Mouse (Mus musculus) neural tube, embryonic 12.5 days (tissue): ENCODE data around the gene Rps6ka5. TPM values are rescaled to one million over a fixed set of nuclear protein-coding genes. Genes with fewer than 3 reads are reported as not detected.

ENCODE experiments used
- ATAC-seq: fragments of 200-750 bp; cut with Nextera tagmentation; 2 replicates; pipeline ENCODE4 v1.8.0; 2017; ENCODE audit warnings: low read depth, mild to moderate bottlenecking, moderate TSS enrichment, moderate library complexity; ENCODE audit not compliant: low FRiP score
- H3K27ac ChIP-seq: fragments of 300-500 bp; sonication (generic); 2 replicates; pipeline ENCODE4 v1.5.1; 2016
- H3K27me3 ChIP-seq: fragments of 300-500 bp; sonication (generic); replicated peaks from 2 replicates; pipeline ENCODE4 v1.6.1; 2016; ENCODE audit warnings: mild to moderate bottlenecking
- H3K36me3 ChIP-seq: fragments of 300-500 bp; sonication (generic); 2 replicates; pipeline ENCODE4 v1.6.1; 2016; ENCODE audit warnings: mild to moderate bottlenecking
- H3K4me1 ChIP-seq: fragments of 300-500 bp; sonication (generic); 2 replicates; pipeline ENCODE4 v1.6.1; 2016
- H3K4me2 ChIP-seq: fragments of 300-500 bp; sonication (generic); replicated peaks from 2 replicates; pipeline ENCODE4 v1.6.1; 2016; ENCODE audit warnings: mild to moderate bottlenecking
- H3K4me3 ChIP-seq: fragments of 300-500 bp; sonication (generic); 2 replicates; pipeline ENCODE4 v1.5.1; 2016
- H3K9ac ChIP-seq: fragments of 300-500 bp; sonication (generic); 2 replicates; pipeline ENCODE4 v1.6.1; 2016; ENCODE audit warnings: mild to moderate bottlenecking
- H3K9me3 ChIP-seq: fragments of 300-500 bp; sonication (generic); 2 replicates; pipeline ENCODE4 v1.6.1; 2016; ENCODE audit warnings: mild to moderate bottlenecking
- WGBS: fragments of 180-500 bp; shearing (Covaris S2); methylation state at CpG from one replicate; pipeline ENCODE4 v1.1.7; 2016; 5-methylcytosine and 5-hydroxymethylcytosine counted together
- polyA plus RNA-seq: library from polyadenylated mRNA; unstranded; fragments of >200 nt; fragmentation: Nextera tagmentation; extraction: Ambion mirVana; gene quantifications from 2 replicates; pipeline ENCODE4 v1.2.1, GENCODE M21; 2016

Rps6ka5 gene
- polyA plus RNA-seq, 1 experiment from 2014 or later = 5.4 TPM

GRCm38 (mm10) chr12:100687001-100687400 is 39.8 kb downstream of the Rps6ka5 start:
- Histone ChIP-seq H3K4me2 (no peak overlapping the region), H3K9ac (no peak overlapping the region), H3K4me1 (no peaks in the 10 kb centered on the region), H3K27ac (no peak overlapping the region), H3K27me3 (no peaks in the 10 kb centered on the region), H3K36me3 (no peaks in the 10 kb centered on the region), H3K4me3 (no peak overlapping the region), H3K9me3 (no peaks in the 10 kb centered on the region)
- ATAC-seq = no peak
- WGBS = 87% methylated on average over 2 of the region's 2 CpGs

- no peak overlapping the region for H3K4me2 ChIP-seq
- H3K9me3 ChIP-seq = no peaks in the 10 kb centered on the region
- 88% methylated on average over 7 of the region's 7 CpGs for WGBS
- H3K4me3 ChIP-seq = no peak overlapping the region
- H3K4me1 ChIP-seq = no peaks in the 10 kb centered on the region
- H3K27me3 ChIP-seq = no peaks in the 10 kb centered on the region
- no peak for ATAC-seq
- no peaks in the 10 kb centered on the region for H3K36me3 ChIP-seq
- H3K27ac ChIP-seq = no peak overlapping the region
- no peak overlapping the region for H3K9ac ChIP-seq
Observed at GRCm38 (mm10) chr12:100681752-100682151, 45.0 kb downstream of the Rps6ka5 start.

- no peak overlapping the region for H3K4me2 ChIP-seq
- no peaks in the 10 kb centered on the region for H3K27me3 ChIP-seq
- H3K27ac ChIP-seq = no peak overlapping the region
- WGBS = 38% methylated on average over 1 of the region's 1 CpGs
- no peak for ATAC-seq
- no peaks in the 10 kb centered on the region for H3K9me3 ChIP-seq
- H3K36me3 ChIP-seq = no peaks in the 10 kb centered on the region
- H3K4me1 ChIP-seq = no peaks in the 10 kb centered on the region
- no peak overlapping the region for H3K9ac ChIP-seq
- no peak overlapping the region for H3K4me3 ChIP-seq
Observed at GRCm38 (mm10) chr12:100681241-100681640, 45.5 kb downstream of the Rps6ka5 start.

GRCm38 (mm10) chr12:100680676-100681075 is 46.1 kb downstream of the Rps6ka5 start:
- no peak overlapping the region for H3K4me2 ChIP-seq
- H3K9me3 ChIP-seq = no peaks in the 10 kb centered on the region
- no peaks in the 10 kb centered on the region for H3K36me3 ChIP-seq
- no peak overlapping the region for H3K4me3 ChIP-seq
- 71% methylated on average over 5 of the region's 5 CpGs for WGBS
- H3K9ac ChIP-seq = no peak overlapping the region
- no peak for ATAC-seq
- no peak overlapping the region for H3K27ac ChIP-seq
- H3K4me1 ChIP-seq = no peaks in the 10 kb centered on the region
- no peaks in the 10 kb centered on the region for H3K27me3 ChIP-seq

GRCm38 (mm10) chr12:100670647-100671199 is 56.1 kb downstream of the Rps6ka5 start:
- Histone ChIP-seq H3K36me3 (no peaks in the 10 kb centered on the region), H3K27me3 (no peaks in the 10 kb centered on the region), H3K9ac (no peak overlapping the region), H3K4me2 (no peak overlapping the region), H3K27ac (no peak overlapping the region), H3K4me3 (no peak overlapping the region), H3K9me3 (no peaks in the 10 kb centered on the region), H3K4me1 (no peaks in the 10 kb centered on the region; the same call in 1 of the 2 replicates)
- 89% methylated on average over 2 of the region's 2 CpGs for WGBS
- ATAC-seq = no peak

DNA sequence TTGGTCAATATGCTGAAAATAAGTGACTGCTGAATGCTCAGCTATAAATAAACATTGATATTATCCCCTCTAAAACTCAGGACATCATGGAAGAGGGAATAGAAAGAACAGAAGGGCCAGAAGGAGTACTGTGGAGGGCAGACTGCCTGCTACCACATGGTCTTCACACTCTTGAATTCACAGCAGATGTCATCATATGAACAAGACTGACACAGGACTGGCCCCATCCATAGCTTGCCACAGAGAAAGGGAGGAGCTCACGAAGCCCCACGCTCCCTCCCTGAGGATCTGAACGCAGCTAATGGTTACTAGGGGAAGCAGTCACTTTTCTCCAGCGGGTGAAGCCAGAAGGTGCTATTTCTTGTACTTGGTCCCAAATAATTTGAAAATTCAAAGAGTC is 61.5 kb downstream of the Rps6ka5 start:
- no peak overlapping the region for H3K9ac ChIP-seq
- H3K4me2 ChIP-seq = no peak overlapping the region
- no peaks in the 10 kb centered on the region for H3K9me3 ChIP-seq
- no peaks in the 10 kb centered on the region for H3K27me3 ChIP-seq
- no peak for ATAC-seq
- H3K4me3 ChIP-seq = no peak overlapping the region
- WGBS = 76% methylated on average over 4 of the region's 4 CpGs
- H3K36me3 ChIP-seq = no peaks in the 10 kb centered on the region
- no peaks in the 10 kb centered on the region; the same call in 1 of the 2 replicates for H3K4me1 ChIP-seq
- no peak overlapping the region for H3K27ac ChIP-seq

DNA sequence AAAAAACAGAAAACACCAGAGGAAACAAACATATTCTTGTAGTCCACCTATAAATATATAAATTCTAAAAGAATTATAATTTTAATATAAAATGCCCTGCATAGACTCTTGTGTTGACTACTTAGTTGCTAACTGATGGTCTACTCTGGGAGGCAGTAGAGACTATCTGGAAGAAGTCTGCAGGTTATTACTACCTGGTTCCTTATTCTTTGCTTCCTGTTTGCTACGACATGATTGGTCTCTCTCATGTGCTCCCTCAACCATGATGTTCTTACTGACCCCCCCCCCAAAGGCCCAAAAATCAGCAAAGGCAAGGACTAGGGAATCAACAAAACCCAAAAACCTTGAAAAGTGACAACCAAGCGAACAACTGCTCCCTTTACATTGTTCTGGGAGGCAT is 66.7 kb downstream of the Rps6ka5 start:
- Histone ChIP-seq H3K9me3 (no peaks in the 10 kb centered on the region), H3K27me3 (no peaks in the 10 kb centered on the region), H3K4me3 (no peak overlapping the region), H3K4me2 (no peak overlapping the region), H3K36me3 (no peaks in the 10 kb centered on the region), H3K9ac (no peak overlapping the region), H3K4me1 (no peaks in the 10 kb centered on the region), H3K27ac (no peak overlapping the region)
- WGBS = 91% methylated on average over 2 of the region's 2 CpGs
- no peak for ATAC-seq

DNA sequence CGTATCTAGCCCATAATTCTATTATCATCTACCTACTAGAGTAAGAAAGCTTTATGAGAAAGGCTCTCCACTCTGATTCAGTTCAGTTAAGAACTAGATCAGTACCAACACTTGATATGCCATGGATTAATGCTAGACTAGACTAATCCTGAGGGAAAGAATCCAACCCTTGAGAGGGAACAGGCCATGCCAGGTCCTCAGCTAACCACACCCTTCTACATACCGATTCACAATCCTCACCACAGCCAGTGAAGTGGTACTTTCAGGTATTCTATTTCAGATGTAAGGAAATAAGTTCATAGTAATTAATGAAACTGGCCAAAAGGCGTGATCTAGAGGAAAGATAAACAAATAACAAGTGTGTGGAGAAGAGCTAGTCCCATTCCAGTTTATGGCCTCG is 70.8 kb downstream of the Rps6ka5 start:
- no peaks in the 10 kb centered on the region for H3K36me3 ChIP-seq
- no peak overlapping the region for H3K4me3 ChIP-seq
- H3K27me3 ChIP-seq = no peaks in the 10 kb centered on the region
- no peak overlapping the region for H3K9ac ChIP-seq
- H3K27ac ChIP-seq = no peak overlapping the region
- ATAC-seq = no peak
- H3K4me1 ChIP-seq = no peaks in the 10 kb centered on the region
- no peak overlapping the region for H3K4me2 ChIP-seq
- WGBS = 85% methylated on average over 4 of the region's 4 CpGs
- no peaks in the 10 kb centered on the region for H3K9me3 ChIP-seq

GRCm38 (mm10) chr12:100641936-100642335 is 84.8 kb downstream of the Rps6ka5 start:
- Histone ChIP-seq H3K36me3 (no peaks in the 10 kb centered on the region), H3K9me3 (no peaks in the 10 kb centered on the region), H3K27ac (no peak overlapping the region), H3K27me3 (no peaks in the 10 kb centered on the region), H3K9ac (no peak overlapping the region), H3K4me1 (no peaks in the 10 kb centered on the region), H3K4me3 (no peak overlapping the region), H3K4me2 (no peak overlapping the region)
- no peak for ATAC-seq
- WGBS = 95% methylated on average over 1 of the region's 1 CpGs

- WGBS = 81% methylated on average over 3 of the region's 3 CpGs
- no peak overlapping the region for H3K4me2 ChIP-seq
- H3K4me1 ChIP-seq = no peaks in the 10 kb centered on the region; the same call in 1 of the 2 replicates
- H3K4me3 ChIP-seq = no peak overlapping the region
- no peaks in the 10 kb centered on the region for H3K9me3 ChIP-seq
- no peaks in the 10 kb centered on the region for H3K36me3 ChIP-seq
- no peak overlapping the region for H3K9ac ChIP-seq
- ATAC-seq = no peak
- H3K27me3 ChIP-seq = no peaks in the 10 kb centered on the region
- no peak overlapping the region for H3K27ac ChIP-seq
Observed at GRCm38 (mm10) chr12:100640726-100641125, 86.1 kb downstream of the Rps6ka5 start.

DNA sequence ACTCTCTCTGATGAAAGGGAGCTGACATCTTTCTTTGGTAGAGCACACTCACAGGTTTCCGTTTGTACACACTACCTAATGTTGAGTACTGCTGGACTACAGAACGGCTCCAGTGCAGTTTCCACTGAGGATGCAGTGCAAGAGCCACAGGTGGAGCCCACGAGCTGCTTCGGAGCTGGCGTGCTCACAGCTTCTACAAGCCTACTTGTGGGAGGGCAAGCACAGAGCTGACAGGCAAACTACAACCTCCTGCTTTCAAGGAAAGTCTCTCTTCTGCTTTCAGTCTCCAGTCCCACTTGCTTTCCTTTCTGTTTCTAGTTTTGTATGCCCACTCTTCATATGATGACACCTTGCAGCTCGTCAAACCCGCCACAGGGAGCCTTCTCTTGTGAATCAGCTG is 87.1 kb downstream of the Rps6ka5 start:
- H3K4me3 ChIP-seq = no peak overlapping the region
- H3K4me2 ChIP-seq = no peak overlapping the region
- ATAC-seq = no peak
- no peaks in the 10 kb centered on the region; the same call in 1 of the 2 replicates for H3K4me1 ChIP-seq
- no peak overlapping the region for H3K27ac ChIP-seq
- no peaks in the 10 kb centered on the region for H3K27me3 ChIP-seq
- no peaks in the 10 kb centered on the region for H3K36me3 ChIP-seq
- 56% methylated on average over 7 of the region's 7 CpGs for WGBS
- no peak overlapping the region for H3K9ac ChIP-seq
- no peaks in the 10 kb centered on the region for H3K9me3 ChIP-seq

GRCm38 (mm10) chr12:100637886-100638285 is 88.9 kb downstream of the Rps6ka5 start:
- no peak overlapping the region for H3K4me2 ChIP-seq
- no peak overlapping the region for H3K4me3 ChIP-seq
- no peak for ATAC-seq
- H3K9me3 ChIP-seq = no peaks in the 10 kb centered on the region
- H3K27me3 ChIP-seq = no peaks in the 10 kb centered on the region
- no peaks in the 10 kb centered on the region; the same call in 1 of the 2 replicates for H3K4me1 ChIP-seq
- 92% methylated on average over 8 of the region's 8 CpGs for WGBS
- no peak overlapping the region for H3K27ac ChIP-seq
- no peaks in the 10 kb centered on the region for H3K36me3 ChIP-seq
- H3K9ac ChIP-seq = no peak overlapping the region

GRCm38 (mm10) chr12:100636733-100637132 is 90.0 kb downstream of the Rps6ka5 start:
- ATAC-seq = no peak
- Histone ChIP-seq H3K9me3 (no peaks in the 10 kb centered on the region), H3K27ac (no peak overlapping the region), H3K4me1 (no peaks in the 10 kb centered on the region; the same call in 1 of the 2 replicates), H3K27me3 (no peaks in the 10 kb centered on the region), H3K4me3 (no peak overlapping the region), H3K36me3 (no peaks in the 10 kb centered on the region), H3K4me2 (no peak overlapping the region), H3K9ac (no peak overlapping the region)
- WGBS = 44% methylated on average over 3 of the region's 3 CpGs
